Mouse (Mus musculus) effector memory CD4-positive, alpha-beta T cell, adult 7 months (primary cell): Measurements from ENCODE around the gene Ankdd1a. TPM values are rescaled to one million over a fixed set of nuclear protein-coding genes. Genes with fewer than 3 reads are reported as not detected.

Experiments
- polyA plus RNA-seq: library from polyadenylated mRNA; unstranded; fragments of 100-300 nt; shearing (Covaris generic); gene quantifications from one replicate; pipeline ENCODE4 v1.2.1, GENCODE M21; 2017

Ankdd1a gene
- polyA plus RNA-seq: not detected

DNA sequence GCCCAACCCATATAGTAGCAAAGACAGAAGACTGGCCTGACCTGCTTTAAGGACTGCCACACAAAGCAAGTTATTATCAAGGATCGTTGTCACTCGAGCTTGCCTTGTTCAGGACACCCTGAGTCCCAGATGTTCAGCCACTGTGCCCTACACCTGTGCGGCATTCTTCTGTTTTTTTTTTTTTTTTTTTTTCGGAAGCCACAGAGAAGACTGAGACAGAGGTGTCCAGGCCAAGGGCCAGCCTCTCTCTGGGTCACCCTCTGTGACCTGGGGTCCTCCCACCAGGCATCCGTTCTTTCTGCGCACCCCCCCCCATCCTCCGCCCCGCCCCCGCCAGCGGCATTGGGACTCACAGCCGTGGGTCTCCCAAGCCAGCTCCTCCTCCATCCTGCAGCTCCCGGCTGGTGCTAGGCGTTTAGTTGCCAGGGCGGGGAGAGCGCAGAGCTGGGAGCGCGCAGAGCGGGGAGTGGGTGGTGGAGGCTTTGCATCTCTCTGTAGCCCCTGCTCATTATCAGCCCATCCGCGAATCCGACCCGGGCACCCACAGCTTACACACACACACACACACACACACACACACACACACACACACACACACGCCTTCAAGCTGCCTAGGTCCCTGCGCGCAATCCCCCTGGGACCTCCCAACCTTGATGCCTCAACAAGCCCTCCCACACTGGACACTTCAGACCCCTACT is at the start of gene Ankdd1a:
TSS of gene Ankdd1a (minus strand) at position 387 of the 698 bp plus-strand sequence.

DNA sequence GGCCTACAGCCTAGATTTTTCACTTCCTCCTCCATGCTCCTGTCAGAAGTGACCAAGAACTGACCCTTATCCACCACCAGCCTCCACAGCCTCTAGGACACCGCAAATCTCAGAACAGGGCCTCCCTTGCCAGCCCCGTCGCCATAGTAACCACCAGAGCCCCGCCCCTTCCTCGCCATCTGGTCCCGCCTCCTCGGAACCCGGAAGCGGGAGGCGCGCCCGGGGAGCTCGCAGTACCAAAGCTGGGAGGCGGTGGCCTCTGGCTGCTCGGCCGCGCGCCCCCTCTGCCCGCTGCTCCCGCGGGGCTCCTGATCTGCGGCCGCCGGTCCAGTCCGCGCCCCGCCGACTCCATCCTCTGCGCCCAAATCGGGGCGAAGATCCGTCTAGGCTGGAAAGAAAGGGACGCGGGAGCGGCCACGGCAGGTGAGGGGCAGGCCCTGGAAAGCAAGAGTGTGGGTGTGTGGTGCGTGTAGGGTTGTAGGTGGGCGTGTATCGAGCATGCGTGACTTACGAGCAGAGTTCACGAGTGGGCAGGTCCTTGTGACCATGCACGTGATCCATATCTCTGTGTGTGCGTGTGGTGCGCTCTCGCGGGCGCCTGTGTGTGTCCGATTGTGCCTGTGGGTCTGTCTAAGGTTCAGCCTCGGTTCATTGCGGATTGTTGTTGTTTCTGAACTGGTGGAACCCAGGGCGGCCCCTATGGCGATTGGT is 59.1 kb downstream of the Ankdd1a start, which contains the start of gene Spg21:
TSS of gene Spg21 (plus strand) at position 216 of the 711 bp plus-strand sequence.

Other genes with a start within 250 kb of the Ankdd1a start
- gene Clpx, start 225.9 kb downstream of the Ankdd1a start, polyA plus RNA-seq: 31.3 TPM
- gene Pdcd7, start 174.1 kb downstream of the Ankdd1a start, polyA plus RNA-seq: 24.2 TPM
- not detected for gene Ubap1l, start 159.2 kb downstream of the Ankdd1a start, polyA plus RNA-seq
- not detected for gene Kbtbd13, start 128.5 kb downstream of the Ankdd1a start, polyA plus RNA-seq
- gene Rasl12, start 121.7 kb downstream of the Ankdd1a start, polyA plus RNA-seq: not detected
- gene Slc51b, start 97.2 kb downstream of the Ankdd1a start, polyA plus RNA-seq: not detected
- gene Mtfmt, start 84.4 kb downstream of the Ankdd1a start, polyA plus RNA-seq: 22.2 TPM
- 103 TPM for gene Spg21, start 59.2 kb downstream of the Ankdd1a start, polyA plus RNA-seq
- 41.4 TPM for gene Plekho2, start 59.8 kb upstream of the Ankdd1a start, polyA plus RNA-seq
- gene Pif1, start 67.0 kb upstream of the Ankdd1a start, polyA plus RNA-seq: 0.16 TPM
- gene Rbpms2, start 109.5 kb upstream of the Ankdd1a start, polyA plus RNA-seq: 1.5 TPM
- 56.2 TPM for gene Oaz2, start 147.8 kb upstream of the Ankdd1a start, polyA plus RNA-seq